Mouse (Mus musculus) liver, embryonic 13.5 days (tissue): Measurements from ENCODE around the gene Bhmt2. TPM values are rescaled to one million over a fixed set of nuclear protein-coding genes. Genes with fewer than 3 reads are reported as not detected.

Experiments used
- ATAC-seq: fragments of 200-750 bp; cut with Nextera tagmentation; 2 replicates; pipeline ENCODE4 v1.8.0; 2017; ENCODE audit warnings: low read depth, mild to moderate bottlenecking, moderate number of reproducible peaks, moderate library complexity
- DNase-seq: peaks from one replicate; pipeline ENCODE4 v3.0.0; 2022
- H3K27ac ChIP-seq: fragments of 300-500 bp; sonication (generic); 2 replicates; pipeline ENCODE4 v1.5.1; 2015; ENCODE audit warnings: moderate library complexity, mild to moderate bottlenecking, inconsistent platforms
- H3K27me3 ChIP-seq: fragments of 300-500 bp; sonication (generic); 2 replicates; pipeline ENCODE4 v1.6.1; 2015; ENCODE audit warnings: mild to moderate bottlenecking, inconsistent platforms
- H3K36me3 ChIP-seq: fragments of 300-500 bp; sonication (generic); 2 replicates; pipeline ENCODE4 v1.6.1; 2015; ENCODE audit warnings: mild to moderate bottlenecking, inconsistent platforms
- H3K4me1 ChIP-seq: fragments of 300-500 bp; sonication (generic); replicated peaks from 2 replicates; pipeline ENCODE4 v1.6.1; 2015; ENCODE audit warnings: inconsistent platforms
- H3K4me2 ChIP-seq: fragments of 300-500 bp; sonication (generic); 2 replicates; pipeline ENCODE4 v1.6.1; 2015; ENCODE audit warnings: inconsistent platforms, mild to moderate bottlenecking, moderate library complexity
- H3K4me3 ChIP-seq: fragments of 300-500 bp; sonication (generic); replicated peaks from 2 replicates; pipeline ENCODE4 v1.5.1; 2015; ENCODE audit warnings: mild to moderate bottlenecking, inconsistent platforms
- H3K9ac ChIP-seq: fragments of 300-500 bp; sonication (generic); 2 replicates; pipeline ENCODE4 v1.6.1; 2015; ENCODE audit warnings: mild to moderate bottlenecking, inconsistent platforms
- H3K9me3 ChIP-seq: fragments of 300-500 bp; sonication (generic); replicated peaks from 2 replicates; pipeline ENCODE4 v1.6.1; 2016; ENCODE audit warnings: inconsistent platforms
- WGBS: fragments of 180-500 bp; shearing (Covaris S2); methylation state at CpG from one replicate; pipeline ENCODE4 v1.1.7; 2015; ENCODE audit not compliant: insufficient replicate concordance; 5-methylcytosine and 5-hydroxymethylcytosine counted together
- polyA plus RNA-seq: library from polyadenylated mRNA; unstranded; fragments of >200 nt; fragmentation: Nextera tagmentation; extraction: Ambion mirVana; gene quantifications from 2 replicates; pipeline ENCODE4 v1.2.1, GENCODE M21; 2015

Gene Bhmt2
- 19.0 and 21.9 TPM in 2 replicates for polyA plus RNA-seq

DNA sequence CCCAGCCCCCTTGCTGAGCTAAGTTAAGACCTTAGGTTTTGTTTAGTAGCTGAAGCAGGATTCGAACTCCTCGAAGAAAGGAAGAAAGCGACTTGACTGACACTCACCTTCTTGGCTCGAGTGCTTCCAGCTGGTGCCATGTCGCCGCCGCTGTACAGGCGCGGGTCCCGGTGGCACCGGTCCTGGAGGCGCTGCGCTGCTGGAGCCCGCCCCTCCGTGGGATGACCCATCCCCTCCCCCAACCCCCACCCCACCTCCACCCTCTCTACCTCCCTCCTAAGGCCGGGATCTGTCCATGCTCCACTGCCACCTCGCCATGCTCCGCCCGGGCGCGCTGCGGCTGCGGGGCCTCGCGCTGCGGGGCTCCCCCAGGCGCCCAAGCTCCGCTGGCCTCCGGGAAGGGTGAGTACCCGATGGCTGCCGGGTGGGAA lies at the start of gene Bhmt2, which contains the start of gene Dmgdh:
Bhmt2 (minus strand) TSS at position 172 of the 431 bp plus-strand sequence.
Dmgdh (plus strand) TSS at position 303 of the 431 bp plus-strand sequence.
- H3K9me3 ChIP-seq = no peaks in the 10 kb centered on the region
- peak within 1 kb of the TSS; percentile 50 for H3K4me2 ChIP-seq
- peak within 1 kb of the TSS; percentile 47 for H3K9ac ChIP-seq
- H3K27me3 ChIP-seq = peaks cover 18% of the 10 kb centered on the region
- ATAC-seq (peak; percentile 69), DNase-seq (no peak)
- H3K36me3 ChIP-seq = 0 out of 2 replicates have a peak, but pooled peaks cover 5% of the 10 kb centered on the region
- no peak within 1 kb of the TSS; the same call in 1 of the 2 replicates for H3K27ac ChIP-seq
- 8% methylated on average over 30 of the region's 31 CpGs for WGBS
- no peaks in the 10 kb centered on the region for H3K4me1 ChIP-seq
- H3K4me3 ChIP-seq = peak within 1 kb of the TSS; percentile 43

DNA sequence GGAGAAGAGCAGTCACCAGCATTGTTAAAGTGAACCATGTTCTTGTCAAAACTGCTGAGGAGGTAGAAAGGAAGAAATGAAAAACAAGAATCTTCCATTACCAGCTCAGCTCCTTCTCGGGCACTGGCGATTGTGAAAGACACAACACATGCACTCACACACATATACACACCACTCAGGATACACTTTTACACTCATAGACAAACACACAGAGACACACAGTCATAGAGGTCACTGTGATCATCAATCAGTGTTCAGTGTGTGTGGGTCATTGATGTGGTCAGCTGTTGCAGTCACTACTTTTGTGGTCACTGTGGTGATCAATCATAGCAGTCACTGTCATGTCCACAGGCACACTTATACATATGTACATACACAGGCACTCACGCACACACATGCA lies 49.4 kb upstream of the Bhmt2 start:
- Histone ChIP-seq H3K36me3 (no peaks in the 10 kb centered on the region), H3K27me3 (no peaks in the 10 kb centered on the region), H3K9me3 (no peaks in the 10 kb centered on the region), H3K27ac (no peak overlapping the region), H3K4me3 (no peak overlapping the region), H3K9ac (no peak overlapping the region), H3K4me1 (no peaks in the 10 kb centered on the region), H3K4me2 (no peak overlapping the region)
- WGBS = 66% methylated on average over 3 of the region's 3 CpGs
- no peak for DNase-seq
- ATAC-seq = no peak

- Histone ChIP-seq H3K36me3 (no peaks in the 10 kb centered on the region), H3K9ac (no peak overlapping the region), H3K4me3 (no peak overlapping the region), H3K4me1 (no peaks in the 10 kb centered on the region), H3K4me2 (no peak overlapping the region), H3K9me3 (no peaks in the 10 kb centered on the region), H3K27me3 (no peaks in the 10 kb centered on the region), H3K27ac (no peak overlapping the region)
- 67% methylated on average over 4 of the region's 4 CpGs for WGBS
- DNase-seq = no peak
- ATAC-seq = no peak
These were observed 47.8 kb upstream of the Bhmt2 start for GRCm38 (mm10) chr13:93721916-93722315.

- no peaks in the 10 kb centered on the region for H3K27me3 ChIP-seq
- H3K4me3 ChIP-seq = no peak overlapping the region
- 3% methylated on average over 7 of the region's 7 CpGs for WGBS
- no peak overlapping the region for H3K27ac ChIP-seq
- DNase-seq = no peak
- no peak overlapping the region for H3K9ac ChIP-seq
- no peak overlapping the region for H3K4me2 ChIP-seq
- no peaks in the 10 kb centered on the region for H3K36me3 ChIP-seq
- H3K9me3 ChIP-seq = no peaks in the 10 kb centered on the region
- no peaks in the 10 kb centered on the region for H3K4me1 ChIP-seq
- no peak for ATAC-seq
These were observed 44.8 kb upstream of the Bhmt2 start for GRCm38 (mm10) chr13:93718948-93719347.

DNA sequence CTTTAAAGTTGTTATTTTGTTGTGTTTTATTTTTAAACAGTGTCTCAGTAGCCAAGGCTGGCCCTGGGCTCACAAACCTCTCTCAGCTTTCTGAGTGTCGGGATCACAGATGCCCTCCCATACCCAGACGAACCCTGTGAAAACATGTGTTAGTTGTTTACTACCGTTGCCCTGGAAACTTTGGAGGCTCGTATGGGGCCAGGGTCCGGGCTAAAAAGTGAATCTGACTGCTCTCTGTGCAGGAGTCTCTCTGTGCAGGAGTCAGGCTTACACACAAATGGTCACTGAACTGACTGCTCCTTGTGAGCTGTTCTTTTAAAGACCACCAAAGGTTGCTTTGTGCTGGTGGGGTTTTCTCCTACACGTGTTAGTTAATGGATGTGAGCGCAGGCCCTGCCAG lies 43.0 kb upstream of the Bhmt2 start:
- WGBS = 59% methylated on average over 7 of the region's 7 CpGs
- no peak for ATAC-seq
- Histone ChIP-seq H3K4me3 (no peak overlapping the region), H3K9me3 (no peaks in the 10 kb centered on the region), H3K36me3 (no peaks in the 10 kb centered on the region), H3K27ac (no peak overlapping the region), H3K4me1 (no peaks in the 10 kb centered on the region), H3K27me3 (no peaks in the 10 kb centered on the region), H3K4me2 (no peak overlapping the region), H3K9ac (no peak overlapping the region)
- no peak for DNase-seq

GRCm38 (mm10) chr13:93713826-93714225 lies 39.7 kb upstream of the Bhmt2 start:
- 73% methylated on average over 3 of the region's 3 CpGs for WGBS
- ATAC-seq (no peak), DNase-seq (no peak)
- Histone ChIP-seq H3K9ac (no peak overlapping the region), H3K36me3 (no peaks in the 10 kb centered on the region; the same call in 1 of the 2 replicates), H3K27me3 (no peaks in the 10 kb centered on the region), H3K4me3 (no peak overlapping the region), H3K27ac (no peak overlapping the region), H3K4me2 (no peak overlapping the region), H3K4me1 (no peaks in the 10 kb centered on the region), H3K9me3 (no peaks in the 10 kb centered on the region)

- Histone ChIP-seq H3K4me2 (no peak overlapping the region), H3K4me1 (no peaks in the 10 kb centered on the region), H3K27me3 (no peaks in the 10 kb centered on the region), H3K9me3 (no peaks in the 10 kb centered on the region), H3K27ac (no peak overlapping the region), H3K36me3 (no peaks in the 10 kb centered on the region; the same call in 1 of the 2 replicates), H3K4me3 (no peak overlapping the region), H3K9ac (no peak overlapping the region)
- 69% methylated on average over 4 of the region's 4 CpGs for WGBS
- ATAC-seq (no peak), DNase-seq (no peak)
These were observed 38.3 kb upstream of the Bhmt2 start for GRCm38 (mm10) chr13:93712362-93712761.

GRCm38 (mm10) chr13:93711226-93711625 lies 37.1 kb upstream of the Bhmt2 start:
- Histone ChIP-seq H3K9me3 (no peaks in the 10 kb centered on the region), H3K27ac (no peak overlapping the region)
- 55% methylated on average over 4 of the region's 4 CpGs for WGBS

DNA sequence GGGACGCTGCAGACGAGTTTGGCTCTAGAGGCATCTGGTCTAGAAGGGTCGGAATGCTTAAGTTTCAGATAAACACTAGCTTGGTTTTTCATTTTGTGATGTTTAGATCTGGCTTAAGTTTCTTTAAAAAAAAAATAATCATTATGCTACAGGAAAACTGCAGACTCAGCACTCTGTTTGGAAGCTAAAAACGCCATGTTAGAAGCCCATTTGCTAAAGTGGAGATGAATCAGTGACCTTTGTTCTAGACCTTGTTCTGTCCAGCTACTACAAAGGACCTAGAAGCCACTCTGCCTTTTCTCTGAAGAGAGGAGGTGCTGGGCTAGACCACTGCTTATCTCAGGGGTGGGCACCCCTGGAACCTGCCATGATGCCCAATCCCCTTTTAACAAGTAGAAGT lies 36.2 kb upstream of the Bhmt2 start:
- H3K4me3 ChIP-seq = no peak overlapping the region
- 0 out of 2 replicates have a peak overlapping the region, but pooled peaks have one; percentile 29 for H3K27ac ChIP-seq
- no peak for DNase-seq
- H3K4me1 ChIP-seq = no peaks in the 10 kb centered on the region
- H3K4me2 ChIP-seq = no peak overlapping the region
- H3K9ac ChIP-seq = no peak overlapping the region
- H3K9me3 ChIP-seq = no peaks in the 10 kb centered on the region
- no peaks in the 10 kb centered on the region for H3K27me3 ChIP-seq
- no peaks in the 10 kb centered on the region; the same call in 1 of the 2 replicates for H3K36me3 ChIP-seq
- ATAC-seq = no peak
- WGBS = 70% methylated on average over 4 of the region's 4 CpGs

More at GRCm38 (mm10) chr13:93711226-93711625, 37.1 kb upstream of the Bhmt2 start:
- Histone ChIP-seq H3K4me3 (no peak overlapping the region), H3K4me1 (no peaks in the 10 kb centered on the region), H3K9ac (no peak overlapping the region), H3K4me2 (no peak overlapping the region), H3K27me3 (no peaks in the 10 kb centered on the region), H3K36me3 (no peaks in the 10 kb centered on the region; the same call in 1 of the 2 replicates)
- ATAC-seq = no peak; the same call in 1 of the 2 replicates
- no peak for DNase-seq

- H3K27ac ChIP-seq = no peak overlapping the region
- 53% methylated on average over 4 of the region's 4 CpGs for WGBS
- no peak overlapping the region for H3K4me2 ChIP-seq
- H3K27me3 ChIP-seq = no peaks in the 10 kb centered on the region
- no peak overlapping the region for H3K9ac ChIP-seq
- no peaks in the 10 kb centered on the region; the same call in 1 of the 2 replicates for H3K36me3 ChIP-seq
- no peak for ATAC-seq
- no peaks in the 10 kb centered on the region for H3K4me1 ChIP-seq
- no peak overlapping the region for H3K4me3 ChIP-seq
- no peak for DNase-seq
- no peaks in the 10 kb centered on the region for H3K9me3 ChIP-seq
These were observed 33.2 kb upstream of the Bhmt2 start for GRCm38 (mm10) chr13:93707271-93707670.

DNA sequence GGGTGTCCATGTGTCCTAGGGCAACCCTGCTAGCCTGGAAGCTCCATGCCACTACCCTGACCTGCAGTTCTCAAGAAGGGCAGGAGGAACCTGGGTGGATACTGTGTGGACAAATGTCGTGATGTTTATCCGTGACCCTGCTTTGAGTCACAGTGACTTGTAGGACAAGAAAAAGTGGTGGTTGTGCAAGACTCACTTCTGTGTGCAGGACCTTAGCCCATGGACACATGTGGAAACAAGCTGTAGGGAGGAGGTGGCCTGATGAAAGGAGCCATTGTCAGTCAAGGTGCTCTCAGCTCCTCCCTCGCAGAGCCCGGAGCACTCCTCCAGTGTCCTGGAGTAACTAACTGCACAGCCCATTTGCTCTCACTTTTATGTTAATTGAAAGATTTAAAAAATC lies 31.6 kb upstream of the Bhmt2 start:
- Histone ChIP-seq H3K9me3 (no peaks in the 10 kb centered on the region), H3K27me3 (no peaks in the 10 kb centered on the region), H3K4me3 (no peak overlapping the region), H3K27ac (no peak overlapping the region; the same call in 1 of the 2 replicates), H3K4me1 (no peaks in the 10 kb centered on the region), H3K36me3 (no peaks in the 10 kb centered on the region; the same call in 1 of the 2 replicates), H3K9ac (no peak overlapping the region), H3K4me2 (no peak overlapping the region)
- 67% methylated on average over 4 of the region's 4 CpGs for WGBS
- ATAC-seq = no peak
- DNase-seq = no peak

GRCm38 (mm10) chr13:93698866-93699265 lies 24.8 kb upstream of the Bhmt2 start:
- Histone ChIP-seq H3K4me1 (no peaks in the 10 kb centered on the region), H3K27me3 (no peaks in the 10 kb centered on the region), H3K36me3 (no peaks in the 10 kb centered on the region), H3K27ac (no peak overlapping the region), H3K9ac (no peak overlapping the region), H3K4me2 (no peak overlapping the region), H3K4me3 (no peak overlapping the region), H3K9me3 (no peaks in the 10 kb centered on the region)
- no peak for ATAC-seq
- DNase-seq = no peak
- 68% methylated on average over 6 of the region's 6 CpGs for WGBS
